Mouse (Mus musculus) kidney, adult 2 months (tissue): ENCODE measurements around the gene Epm2aip1. TPM values are rescaled to one million over a fixed set of nuclear protein-coding genes. Genes with fewer than 3 reads are reported as not detected.

ENCODE experiments used
- DNase-seq: peaks from one replicate; pipeline ENCODE4 v3.0.0; 2021
- H3K27ac ChIP-seq: fragments of 200-500 bp; 2 replicates; pipeline ENCODE4 v1.5.1; 2012; ENCODE audit warnings: low read depth, low read length, control low read depth, inconsistent platforms; ENCODE audit not compliant: insufficient read depth
- H3K27me3 ChIP-seq: fragments of 200-500 bp; replicated peaks from 2 replicates; pipeline ENCODE4 v1.6.1; 2012; ENCODE audit warnings: mild to moderate bottlenecking, moderate library complexity, low read length, inconsistent platforms; ENCODE audit not compliant: control insufficient read depth, insufficient read depth
- H3K36me3 ChIP-seq: fragments of 200-500 bp; 2 replicates; pipeline ENCODE4 v1.6.1; 2012; ENCODE audit warnings: mild to moderate bottlenecking, moderate library complexity, low read length, inconsistent platforms; ENCODE audit not compliant: control insufficient read depth, insufficient read depth
- H3K4me1 ChIP-seq: fragments of 200-500 bp; 2 replicates; pipeline ENCODE4 v1.6.1; 2011; ENCODE audit warnings: low read length; ENCODE audit not compliant: control insufficient read depth, insufficient read depth
- H3K4me3 ChIP-seq: fragments of 200-500 bp; 2 replicates; pipeline ENCODE4 v1.5.1; 2011; ENCODE audit warnings: mild to moderate bottlenecking, low read depth, low read length, control low read depth; ENCODE audit not compliant: insufficient read depth
- CTCF ChIP-seq: fragments of 200-500 bp; conservative IDR thresholded peaks from 2 replicates; pipeline ENCODE4 v1.5.1; 2011; ENCODE audit warnings: low read depth, mild to moderate bottlenecking, control low read depth, low read length, moderate library complexity, mixed read lengths; ENCODE audit not compliant: insufficient read depth, insufficient read length
- POLR2A ChIP-seq: fragments of 200-500 bp; IDR thresholded peaks from one replicate; pipeline ENCODE4 v1.6.1; 2011; ENCODE audit warnings: low read depth, low read length, control low read depth
- WGBS: fragments of 180-500 bp; shearing (Covaris S2); methylation state at CpG from one replicate; pipeline ENCODE4 v1.1.7; 2018; 5-methylcytosine and 5-hydroxymethylcytosine counted together
- polyA plus RNA-seq: library from polyadenylated mRNA; depleted of rRNA; stranded (reverse); fragments of >200 nt; gene quantifications from 2 replicates; pipeline ENCODE4 v1.2.3, GENCODE M21; 2012; rRNA removed

Epm2aip1 gene
- polyA plus RNA-seq, 1 experiment: 8.3 TPM

DNA sequence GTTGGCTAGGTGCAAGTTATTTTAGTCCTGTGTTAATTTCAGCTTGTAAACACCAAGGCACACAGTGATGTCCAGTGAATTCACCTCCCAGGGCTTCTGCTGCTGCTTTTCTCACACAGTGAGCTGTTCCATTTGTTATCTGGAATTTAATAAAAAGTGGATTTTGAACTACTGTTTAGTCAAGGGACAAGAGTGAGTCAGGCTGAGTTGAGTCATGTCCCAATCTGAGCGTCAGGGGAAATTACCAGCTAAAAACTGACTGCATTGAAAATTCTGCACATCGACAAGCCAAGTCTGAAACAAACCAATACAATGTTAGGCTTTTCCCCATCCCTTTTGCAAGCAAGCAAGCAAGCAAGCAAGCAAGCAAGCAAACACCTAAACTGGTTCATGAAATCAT, 53.2 kb downstream of the Epm2aip1 start:
- H3K4me1 ChIP-seq: no peaks in the 10 kb centered on the region
- H3K27ac ChIP-seq: no peak overlapping the region
- no peak for TF ChIP-seq CTCF
- TF ChIP-seq POLR2A: no peak
- H3K36me3 ChIP-seq: no peaks in the 10 kb centered on the region
- 89% methylated on average over 2 of the region's 2 CpGs for WGBS
- no peak overlapping the region for H3K4me3 ChIP-seq
- H3K27me3 ChIP-seq: no peaks in the 10 kb centered on the region
- DNase-seq: no peak

Other genes starting within 250 kb of the Epm2aip1 start
- 11.1 and 13.8 TPM in 2 replicates for gene Ccrl2, start 214.4 kb upstream of the Epm2aip1 start, polyA plus RNA-seq
- gene Lrrfip2, start 154.3 kb upstream of the Epm2aip1 start, polyA plus RNA-seq: 10.7 and 12.7 TPM in 2 replicates
- gene Mlh1, start 138 bp upstream of the Epm2aip1 start, polyA plus RNA-seq: 12.1 and 14.1 TPM in 2 replicates
- 0.13 and 0.22 TPM in 2 replicates for gene Trank1, start 39.8 kb downstream of the Epm2aip1 start, polyA plus RNA-seq
- 21.8 and 22.1 TPM in 2 replicates for gene Dclk3, start 167.2 kb downstream of the Epm2aip1 start, polyA plus RNA-seq